Mouse (Mus musculus) megakaryocyte, embryonic 14.5 days (primary cell): ENCODE data around the gene Usp35.

Source experiments
- FLI1 ChIP-seq: IDR thresholded peaks from 2 replicates; pipeline ENCODE4 v1.6.1; 2012; ENCODE audit warnings: low read length, inconsistent platforms, mixed read lengths
- GATA1 ChIP-seq: IDR thresholded peaks from 3 replicates; pipeline ENCODE4 v1.6.1; 2012; ENCODE audit warnings: mixed read lengths, low read length, inconsistent platforms, borderline replicate concordance

DNA sequence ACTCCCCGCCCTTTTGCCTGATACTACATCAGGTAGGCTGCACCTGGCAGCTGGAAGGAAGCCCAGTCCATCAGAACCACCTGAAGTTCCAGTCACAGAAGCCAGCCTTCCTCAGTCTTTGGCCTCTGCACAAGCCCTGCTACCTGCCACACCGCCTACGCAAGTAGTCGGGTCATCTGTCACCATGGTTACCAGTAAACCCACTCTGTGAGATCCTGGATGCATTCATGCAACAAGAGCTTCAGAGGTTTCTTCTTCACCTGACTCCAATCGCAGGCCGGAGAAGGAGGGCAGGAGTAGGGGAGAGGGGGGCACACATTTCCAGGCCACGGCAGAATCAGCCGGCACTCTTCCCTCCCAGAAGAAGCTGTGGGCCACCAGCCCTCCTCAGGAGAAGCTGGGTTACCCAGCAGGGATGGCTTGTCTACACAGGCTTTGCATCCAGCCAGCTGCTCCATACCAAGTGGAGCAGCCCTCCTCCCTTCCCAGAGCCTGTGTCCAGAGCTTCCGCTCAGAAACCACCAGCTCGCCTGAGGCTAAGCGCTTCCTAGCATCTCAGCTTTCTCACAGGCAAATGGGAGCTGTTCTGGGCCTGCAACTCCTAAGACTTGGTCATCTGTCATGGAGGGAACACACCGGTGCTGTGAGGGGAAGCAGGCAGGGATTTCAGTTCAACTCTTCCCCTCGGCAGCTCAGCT is 2.8 kb downstream of the Usp35 start:
- no peak for TF ChIP-seq GATA1
- no peak for TF ChIP-seq FLI1
